Mouse (Mus musculus): ENCODE data around the gene Pabpn1l. TPM values are rescaled to one million over a fixed set of nuclear protein-coding genes. Genes with fewer than 3 reads are reported as not detected.

Gene Pabpn1l
- polyA plus RNA-seq, 1 experiment from 2014 or later: not detected

Small RNA genes within 50 kb of the gene (microRNA-seq; reads per million reads assigned to microRNA genes)
- gene Mir6396: not detected

Other genes starting within 250 kb of the Pabpn1l start
- gene Zc3h18, start 246.1 kb downstream of the Pabpn1l start, polyA plus RNA-seq (2016; fragmentation: Nextera tagmentation; extraction: Ambion mirVana): 76.7 and 76.9 TPM in 2 replicates
- gene Il17c, start 200.7 kb downstream of the Pabpn1l start, polyA plus RNA-seq (2016; fragmentation: Nextera tagmentation; extraction: Ambion mirVana): not detected in 2 replicates
- gene Cyba, start 189.8 kb downstream of the Pabpn1l start, polyA plus RNA-seq (2016; fragmentation: Nextera tagmentation; extraction: Ambion mirVana): 101 and 104 TPM in 2 replicates
- gene Mvd, start 179.3 kb downstream of the Pabpn1l start, polyA plus RNA-seq (2016; fragmentation: Nextera tagmentation; extraction: Ambion mirVana): 40.5 and 48.7 TPM in 2 replicates
- gene Snai3, start 162.0 kb downstream of the Pabpn1l start, polyA plus RNA-seq (2016; fragmentation: Nextera tagmentation; extraction: Ambion mirVana): 0.16 and 0.38 TPM in 2 replicates
- gene Rnf166, start 146.7 kb downstream of the Pabpn1l start, polyA plus RNA-seq (2016; fragmentation: Nextera tagmentation; extraction: Ambion mirVana): 45.8 and 46.4 TPM in 2 replicates
- 79.5 and 80.5 TPM in 2 replicates for gene Ctu2, start 146.6 kb downstream of the Pabpn1l start, polyA plus RNA-seq (2016; fragmentation: Nextera tagmentation; extraction: Ambion mirVana)
- 11.9 and 13.9 TPM in 2 replicates for gene Piezo1, start 71.4 kb downstream of the Pabpn1l start, polyA plus RNA-seq (2016; fragmentation: Nextera tagmentation; extraction: Ambion mirVana)
- gene Cdt1, start 54.7 kb downstream of the Pabpn1l start, polyA plus RNA-seq (2016; fragmentation: Nextera tagmentation; extraction: Ambion mirVana): 52.3 and 52.7 TPM in 2 replicates
- gene Aprt, start 45.8 kb downstream of the Pabpn1l start, polyA plus RNA-seq (2016; fragmentation: Nextera tagmentation; extraction: Ambion mirVana): 299 and 305 TPM in 2 replicates
- gene Galns, start 11.3 kb downstream of the Pabpn1l start, polyA plus RNA-seq (2016; fragmentation: Nextera tagmentation; extraction: Ambion mirVana): 5.9 and 8.4 TPM in 2 replicates
- 39.0 and 48.0 TPM in 2 replicates for gene Trappc2l, start 11.1 kb downstream of the Pabpn1l start, polyA plus RNA-seq (2016; fragmentation: Nextera tagmentation; extraction: Ambion mirVana)
- gene Cbfa2t3, start 76.4 kb upstream of the Pabpn1l start, polyA plus RNA-seq (2016; fragmentation: Nextera tagmentation; extraction: Ambion mirVana): 2.8 and 3.3 TPM in 2 replicates
- gene Acsf3, start 152.7 kb upstream of the Pabpn1l start, polyA plus RNA-seq (2016; fragmentation: Nextera tagmentation; extraction: Ambion mirVana): 19.3 and 19.7 TPM in 2 replicates
- 18.3 and 20.6 TPM in 2 replicates for gene Cdh15, start 225.2 kb upstream of the Pabpn1l start, polyA plus RNA-seq (2016; fragmentation: Nextera tagmentation; extraction: Ambion mirVana)

Measured in limb, embryonic 12.5 days (tissue).